Mouse (Mus musculus) stomach, postnatal 0 days (tissue): ENCODE results near the gene Gabra3. TPM values are rescaled to one million over a fixed set of nuclear protein-coding genes. Genes with fewer than 3 reads are reported as not detected.

Source experiments
- ATAC-seq: fragments of 200-750 bp; cut with Nextera tagmentation; 2 replicates; pipeline ENCODE4 v1.8.0; 2017; ENCODE audit not compliant: low FRiP score, low TSS enrichment
- DNase-seq: peaks from one replicate; pipeline ENCODE4 v3.0.0-alpha.2; 2016; ENCODE audit warnings: low spot score
- H3K27ac ChIP-seq: fragments of 300-500 bp; sonication (generic); replicated peaks from 2 replicates; pipeline ENCODE4 v1.5.1; 2014; ENCODE audit warnings: mild to moderate bottlenecking, control low read depth
- H3K27me3 ChIP-seq: fragments of 300-500 bp; sonication (generic); 2 replicates; pipeline ENCODE4 v1.6.1; 2014; ENCODE audit warnings: low read length; ENCODE audit not compliant: control insufficient read depth, insufficient read depth
- H3K36me3 ChIP-seq: fragments of 300-500 bp; sonication (generic); 2 replicates; pipeline ENCODE4 v1.6.1; 2014; ENCODE audit warnings: low read length, mixed read lengths; ENCODE audit not compliant: control insufficient read depth, insufficient read depth
- H3K4me1 ChIP-seq: fragments of 300-500 bp; sonication (generic); replicated peaks from 2 replicates; pipeline ENCODE4 v1.6.1; 2014; ENCODE audit warnings: antibody characterized with exemption; ENCODE audit not compliant: control insufficient read depth, insufficient read depth
- H3K4me2 ChIP-seq: fragments of 300-500 bp; sonication (generic); replicated peaks from 2 replicates; pipeline ENCODE4 v1.6.1; 2014; ENCODE audit warnings: low read depth, mild to moderate bottlenecking, control low read depth, moderate library complexity
- H3K4me3 ChIP-seq: fragments of 300-500 bp; sonication (generic); 2 replicates; pipeline ENCODE4 v1.5.1; 2014; ENCODE audit warnings: low read depth, low read length, control low read depth
- H3K9ac ChIP-seq: fragments of 300-500 bp; sonication (generic); 2 replicates; pipeline ENCODE4 v1.6.1; 2014; ENCODE audit warnings: mild to moderate bottlenecking, low read length, control low read depth, mixed read lengths
- H3K9me3 ChIP-seq: fragments of 300-500 bp; sonication (generic); 2 replicates; pipeline ENCODE4 v1.6.1; 2016; ENCODE audit warnings: low read length; ENCODE audit not compliant: control insufficient read depth
- CTCF ChIP-seq: IDR thresholded peaks from 2 replicates; pipeline ENCODE4 v1.5.1; 2016; ENCODE audit warnings: antibody characterized with exemption, low read depth, mild to moderate bottlenecking, moderate library complexity
- EP300 ChIP-seq: optimal IDR thresholded peaks from 2 replicates; pipeline ENCODE3; 2016; ENCODE audit warnings: antibody characterized with exemption
- WGBS: fragments of 180-500 bp; shearing (Covaris S2); extraction: QIAGEN DNeasy Blood & Tissue Kit; methylation state at CpG from one replicate; pipeline ENCODE4 v1.1.7; 2014; 5-methylcytosine and 5-hydroxymethylcytosine counted together
- microRNA counts: library from miRNA; unstranded; fragments of <30 nt; microRNA quantifications from one replicate; lab custom pipeline; 2015
- microRNA-seq: library from miRNA; unstranded; fragments of <30 nt; microRNA quantifications from one replicate; pipeline ENCODE4, GENCODE M21; 2016
- polyA plus RNA-seq: library from polyadenylated mRNA; unstranded; fragments of >200 nt; fragmentation: Nextera tagmentation; extraction: Ambion mirVana; gene quantifications from 2 replicates; pipeline ENCODE4 v1.2.1, GENCODE M21; 2015

Gene Gabra3
- polyA plus RNA-seq, 1 experiment from 2014 or later, result 0.51 TPM

DNA sequence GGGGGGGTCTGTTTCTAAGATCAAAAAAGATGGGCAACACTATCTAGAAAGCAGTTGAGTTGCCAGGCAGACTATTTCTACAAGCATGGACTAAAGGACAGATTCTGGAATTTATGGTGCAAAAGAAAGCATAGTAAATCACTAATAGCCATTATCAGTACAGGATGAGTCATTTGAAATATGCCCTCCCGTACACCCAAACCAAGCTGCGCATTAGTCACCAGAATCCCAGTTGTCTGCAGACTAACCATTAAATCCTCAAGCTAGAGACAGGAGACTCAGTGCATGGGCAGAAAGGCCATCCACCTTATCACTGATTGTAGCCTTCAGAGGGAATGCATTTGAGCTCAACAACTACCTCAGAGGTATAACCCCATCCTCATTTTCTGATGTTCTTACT is 166.8 kb downstream of the Gabra3 start:
- no peak overlapping the region for H3K9ac ChIP-seq
- no peak overlapping the region for H3K4me3 ChIP-seq
- H3K9me3 ChIP-seq, result no peaks in the 10 kb centered on the region
- ATAC-seq, result no peak
- WGBS, result 80% methylated on average over 2 of the region's 2 CpGs
- H3K27me3 ChIP-seq, result no peaks in the 10 kb centered on the region
- no peak overlapping the region for H3K27ac ChIP-seq
- no peaks in the 10 kb centered on the region for H3K36me3 ChIP-seq
- H3K4me2 ChIP-seq, result no peak overlapping the region
- H3K4me1 ChIP-seq, result no peaks in the 10 kb centered on the region
- no peak for DNase-seq
- no peak for TF ChIP-seq EP300
- no peak for TF ChIP-seq CTCF

DNA sequence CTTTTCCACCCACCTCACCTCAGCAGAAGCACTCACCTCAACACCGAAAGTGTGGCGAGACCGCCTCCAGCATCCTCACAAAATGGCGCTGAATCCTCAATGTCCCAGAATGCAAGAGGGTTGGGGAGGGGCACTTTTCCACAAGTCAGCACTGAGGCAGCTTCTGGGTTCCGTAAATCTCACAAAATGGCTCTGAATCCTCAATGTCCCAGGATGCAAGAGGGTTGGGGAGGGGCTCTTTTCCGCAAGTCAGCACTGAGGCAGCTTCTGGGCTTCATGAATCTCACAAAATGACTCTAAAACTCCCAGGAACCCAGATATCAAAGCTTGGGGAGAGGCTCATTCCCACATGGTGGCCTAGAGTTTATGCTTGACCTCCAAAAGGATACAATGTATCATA is 269.9 kb downstream of the Gabra3 start, which contains the start of gene Magea10:
Gene Magea10, minus strand, starts transcription at position 101 of the 400 bp plus-strand sequence.
- Histone ChIP-seq H3K9me3 (no peaks in the 10 kb centered on the region), H3K27me3 (no peaks in the 10 kb centered on the region), H3K27ac (no peak within 1 kb of the TSS), H3K4me3 (no peak within 1 kb of the TSS), H3K4me2 (no peak within 1 kb of the TSS), H3K9ac (no peak within 1 kb of the TSS), H3K36me3 (no peaks in the 10 kb centered on the region), H3K4me1 (no peaks in the 10 kb centered on the region)
- 88% methylated on average over 6 of the region's 6 CpGs for WGBS
- ATAC-seq (no peak), DNase-seq (no peak)
- TF ChIP-seq CTCF (no peak), EP300 (no peak)

MicroRNA genes within 50 kb of the gene (microRNA counts, 519-probe panel; counts per million panel counts)
- microRNA mmu-miR-105 (lab: Ali Mortazavi, UCI) (not detected), microRNA mmu-miR-767 (lab: Ali Mortazavi, UCI) (not detected)

Small RNA genes within 50 kb of the gene (microRNA-seq; reads per million reads assigned to microRNA genes)
- gene Mir105, result not detected
- gene Mir767, result not detected

Other genes with a start within 250 kb of the Gabra3 start
- gene Gabrq, start 168.3 kb upstream of the Gabra3 start, polyA plus RNA-seq, result 0.10 TPM in 2 replicates